Mouse (Mus musculus) left cerebral cortex, postnatal 36 days (tissue): ENCODE results near the gene Ankrd23. TPM values are rescaled to one million over a fixed set of nuclear protein-coding genes. Genes with fewer than 3 reads are reported as not detected.

Source experiments
- DNase-seq, 2 experiments: peaks; one replicate each; pipeline ENCODE4 v3.0.0; 2021 to 2022; ENCODE audit warnings: low spot score in 2 of 2, mixed read lengths in 1 of 2
- intact Hi-C: fragments of 180-260 bp; cut with DNase I; formaldehyde crosslinking; loops from one replicate; pipeline ENCODE4 v1.15.1; 2025
- total RNA-seq, 2 experiments: library from RNA; stranded (reverse); gene quantifications; 2 replicates each; pipeline ENCODE4 v1.2.3; 2021

The Ankrd23 gene
- total RNA-seq, 2 experiments from 2014 or later: 3.1 to 9.6 TPM

DNA sequence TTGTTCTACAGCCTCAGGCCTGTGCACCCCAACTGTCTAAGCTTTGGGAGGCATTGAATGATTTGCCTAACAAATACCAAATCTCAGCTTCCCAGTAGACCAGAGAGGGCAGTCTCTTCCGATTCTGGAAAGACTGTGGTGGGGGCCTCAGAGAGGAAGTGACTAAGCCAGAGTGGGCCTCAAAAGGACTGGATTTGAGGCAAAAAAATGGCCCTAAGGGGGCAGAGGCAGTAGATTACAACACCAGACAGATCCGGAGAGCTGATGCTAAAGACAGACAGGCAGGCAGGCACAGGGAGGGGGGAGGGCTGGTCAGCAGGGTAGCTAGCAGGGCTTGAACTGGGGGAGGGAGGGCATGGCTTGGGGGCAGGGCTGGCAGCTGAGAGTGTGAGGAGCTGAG lies 29.7 kb upstream of the Ankrd23 start:
- intact Hi-C loops: no loop called here

DNA sequence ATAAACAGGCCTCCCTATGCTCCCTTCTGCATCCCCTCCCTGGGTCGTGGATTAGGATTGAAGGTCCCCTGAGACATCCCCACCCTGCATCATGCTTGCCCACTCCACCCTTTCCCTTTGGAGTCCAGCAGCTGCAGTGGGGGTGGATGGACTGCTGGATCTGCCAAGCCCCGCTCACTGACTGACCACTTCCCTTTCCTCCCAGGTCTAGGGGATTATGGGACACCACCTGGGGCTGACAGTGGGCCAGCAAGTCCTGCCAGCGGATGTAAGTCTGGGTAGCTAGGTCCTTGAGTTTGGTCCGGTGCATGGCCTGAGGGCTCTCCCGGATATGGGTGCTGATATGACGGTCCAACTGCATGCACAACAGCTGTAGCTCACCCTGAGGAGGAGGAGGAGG lies 27.4 kb upstream of the Ankrd23 start:
- intact Hi-C loops: no loop called here
- no peak for DNase-seq

More for the DNA sequence above, 29.7 kb upstream of the Ankrd23 start:
- no peak for DNase-seq

DNA sequence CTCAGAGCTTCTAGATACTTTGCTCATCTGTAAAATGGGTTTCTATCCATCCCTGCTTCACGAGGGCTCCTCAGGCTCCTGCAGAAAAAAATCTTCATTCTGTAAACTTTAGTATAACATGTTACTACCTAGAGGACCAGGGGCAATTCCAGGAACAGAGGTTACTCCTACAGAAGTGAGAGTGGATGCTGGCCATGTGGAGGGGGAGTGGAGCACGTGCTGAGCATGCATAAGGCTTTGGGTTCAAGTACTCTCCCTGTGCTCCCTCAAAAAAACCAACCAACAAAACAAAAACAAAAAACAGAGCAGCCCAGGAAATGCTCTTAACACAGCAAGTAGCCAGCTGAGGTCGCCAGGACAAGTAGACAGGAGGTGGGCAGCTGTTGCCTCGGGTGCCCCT lies 26.9 kb upstream of the Ankrd23 start:
- no peak for DNase-seq
- intact Hi-C loops: no loop called here

DNA sequence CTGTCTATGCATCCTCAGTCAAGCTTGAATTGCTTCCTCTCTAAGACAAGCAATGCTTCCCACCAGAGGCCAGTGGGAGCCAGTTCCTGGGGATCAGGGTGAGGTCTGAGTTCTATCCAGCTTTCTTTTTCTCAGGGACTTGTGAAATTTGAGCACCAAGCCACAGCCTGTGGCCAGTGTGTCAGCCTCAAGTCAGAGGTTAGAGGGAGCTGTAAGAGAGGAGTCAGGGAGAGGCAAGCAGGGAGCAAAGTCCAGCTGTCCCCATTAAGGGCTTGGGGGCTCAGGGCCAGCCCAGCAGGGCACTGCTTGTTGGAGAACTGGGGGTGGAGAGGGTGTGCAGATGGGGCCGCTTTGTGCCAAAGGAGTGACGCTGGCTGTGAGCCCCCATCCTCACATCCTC lies 26.5 kb upstream of the Ankrd23 start:
- DNase-seq: no peak
- intact Hi-C loops: no loop called here

DNA sequence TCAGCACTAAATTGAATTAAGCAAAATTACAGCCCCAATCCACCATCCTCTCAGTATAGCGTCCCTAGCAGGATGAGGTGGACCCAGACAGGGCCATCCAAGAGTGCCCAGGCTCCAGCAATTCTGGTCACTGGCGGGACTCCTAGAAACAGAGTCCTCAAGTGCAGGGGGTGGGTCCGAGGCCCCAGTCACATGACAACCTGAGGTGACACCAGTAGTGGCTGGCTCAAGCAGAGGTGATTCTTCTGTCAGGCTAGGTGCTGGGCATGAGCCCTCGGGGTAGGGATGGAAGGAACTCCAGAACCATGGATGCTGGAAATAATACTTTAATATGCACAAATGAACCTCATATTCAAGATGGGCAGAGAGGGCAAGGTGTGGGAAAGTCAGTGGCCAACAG lies 25.7 kb upstream of the Ankrd23 start:
- intact Hi-C loops: no loop called here

DNA sequence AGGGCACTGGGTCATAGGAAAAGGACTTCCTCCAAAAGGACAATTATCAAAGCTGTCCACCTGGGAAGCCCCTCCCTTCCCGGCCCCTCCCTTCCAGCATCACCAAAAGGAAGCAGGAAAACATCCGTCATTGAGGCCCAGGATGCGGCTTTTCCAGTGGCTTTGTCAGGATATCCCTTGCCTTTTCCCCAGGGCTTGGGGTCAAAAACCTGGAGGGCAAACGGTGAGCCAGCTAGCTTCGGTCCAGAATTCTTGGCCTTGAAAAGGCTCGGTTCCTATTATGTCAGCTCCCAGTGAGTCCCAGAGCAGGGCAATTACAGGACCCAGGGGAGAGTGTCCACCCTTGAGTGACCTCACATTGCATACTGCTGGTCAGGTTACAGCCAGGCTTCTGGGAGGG lies 24.2 kb upstream of the Ankrd23 start:
- DNase-seq: no peak
- intact Hi-C loops: no loop called here

More for the DNA sequence above, 25.7 kb upstream of the Ankrd23 start:
- DNase-seq: no peak

DNA sequence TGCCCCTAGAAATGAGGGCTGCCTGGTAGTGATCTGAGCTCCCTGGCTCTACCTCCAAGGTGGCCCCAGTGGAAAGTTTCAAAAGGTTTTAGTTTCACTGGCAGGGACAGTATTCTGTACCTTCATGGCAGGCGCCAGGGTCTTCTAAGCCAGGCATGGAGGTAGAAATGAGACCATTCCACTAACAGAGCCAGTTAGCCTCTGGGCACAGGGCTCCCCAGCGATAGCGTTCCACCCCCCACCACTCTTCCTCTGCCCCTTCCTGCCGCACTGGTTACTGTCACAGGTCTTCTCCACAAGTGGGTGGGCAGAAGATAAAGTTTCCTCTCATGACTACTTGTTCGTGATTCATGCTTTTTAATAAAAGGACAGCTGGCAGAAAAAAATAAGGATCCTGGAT lies 23.2 kb upstream of the Ankrd23 start:
- DNase-seq: no peak
- intact Hi-C loops: loop anchor here (5.0 kb wide), 1 partner anchor 47 kb away; no protein-coding TSS in a partner anchor

DNA sequence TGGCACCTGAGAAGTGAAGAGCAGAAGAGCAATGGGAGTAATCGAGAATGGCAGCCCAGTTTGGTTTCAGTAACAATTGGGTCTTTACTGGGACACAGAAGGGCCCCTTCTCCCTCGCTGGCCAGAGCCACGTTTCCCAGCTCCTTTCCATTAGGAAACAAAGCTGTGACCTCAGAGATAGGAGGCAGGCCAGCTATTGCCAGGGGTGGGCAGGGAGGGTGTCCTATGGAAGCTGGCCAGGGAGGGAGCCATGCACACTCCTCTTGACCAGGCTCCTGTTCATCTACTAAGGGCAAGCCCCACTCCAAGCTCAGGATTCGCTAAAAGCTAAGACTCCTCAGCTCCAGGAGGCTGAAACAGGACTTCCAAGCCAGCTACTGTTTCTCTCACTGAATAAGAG lies 22.6 kb upstream of the Ankrd23 start:
- DNase-seq: no peak
- intact Hi-C loops: loop anchor here (5.0 kb wide), 1 partner anchor 48 kb away; no protein-coding TSS in a partner anchor

DNA sequence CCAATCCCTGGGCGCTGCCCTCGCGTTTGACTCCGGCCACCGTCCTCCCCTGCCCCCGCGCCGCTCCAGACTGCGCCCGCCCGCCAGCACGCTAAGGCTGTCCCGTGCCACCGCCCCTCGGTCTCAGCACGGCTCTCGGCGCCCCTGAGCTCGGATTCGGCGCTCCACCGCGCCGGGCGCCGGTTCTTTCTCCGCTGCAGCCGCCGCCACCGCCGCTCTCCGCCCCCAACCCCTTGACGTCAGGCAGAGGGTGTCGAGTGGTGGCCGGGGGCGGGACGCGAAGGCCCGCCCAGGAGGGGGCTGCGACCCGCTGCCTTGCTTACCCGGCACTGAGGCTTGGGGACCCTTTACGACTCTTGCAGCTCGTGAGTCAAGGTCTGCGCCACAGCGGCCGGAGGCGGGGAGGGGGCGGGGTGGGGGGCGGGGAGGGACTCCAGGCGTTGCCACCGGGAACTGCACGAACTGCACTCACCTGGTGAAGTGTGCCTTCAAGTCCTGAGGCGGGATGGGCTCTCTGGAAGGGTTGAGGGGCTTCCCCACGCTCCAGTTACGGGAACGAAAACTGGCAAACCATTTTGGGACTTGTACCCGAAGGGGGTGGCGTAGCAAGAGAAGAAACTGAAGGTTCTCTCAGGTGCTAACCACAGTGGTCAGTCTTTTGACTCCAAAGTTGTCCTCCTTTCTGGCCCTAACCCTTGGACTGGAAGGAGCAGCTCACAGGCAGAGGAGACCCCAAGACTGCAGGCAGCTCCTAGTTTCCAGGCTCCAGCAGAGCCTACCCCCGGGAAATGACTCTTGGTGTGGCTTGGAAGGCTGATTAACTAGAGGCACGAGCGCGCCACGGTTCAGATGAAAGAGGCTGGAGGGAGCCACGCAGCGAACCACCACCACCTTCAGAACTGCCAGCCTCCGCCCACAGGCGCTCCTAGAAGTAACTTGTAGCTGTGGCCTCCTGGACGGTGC lies 21.6 kb upstream of the Ankrd23 start, which contains the start of gene Sema4c:
Gene Sema4c, minus strand, starts transcription at position 319 of the 963 bp plus-strand sequence.
- peak; percentile 74 to 84 for DNase-seq
- intact Hi-C loops: loop anchor here (5.0 kb wide), 1 partner anchor 49 kb away; no protein-coding TSS in a partner anchor

DNA sequence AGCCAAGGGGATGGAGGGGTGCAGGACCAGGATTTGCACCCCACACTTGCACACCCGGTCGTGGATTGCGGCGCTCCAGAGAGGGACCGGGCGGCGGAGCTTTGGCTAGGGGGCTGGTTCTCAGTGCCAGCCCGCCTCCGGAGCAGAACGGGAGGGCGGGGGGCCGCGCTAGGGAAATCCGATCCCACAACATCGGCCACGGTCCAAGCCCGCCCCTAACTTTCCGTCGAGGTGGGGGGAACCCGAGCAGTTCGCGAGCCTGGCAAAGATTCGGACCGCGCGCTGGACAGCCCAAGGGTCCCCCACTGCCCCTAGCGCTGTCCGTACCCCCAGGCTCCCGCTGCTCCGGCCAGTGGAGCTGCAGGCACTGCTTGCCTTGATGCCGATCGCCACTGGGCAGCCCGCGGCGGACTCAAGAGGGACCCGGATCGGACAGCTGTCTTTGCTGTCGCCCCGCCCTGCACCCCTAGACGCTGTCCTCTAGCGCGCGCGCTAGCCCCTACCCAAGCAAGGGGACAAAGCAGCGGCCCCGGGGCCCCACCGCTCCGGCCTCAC lies 20.9 kb upstream of the Ankrd23 start:
- intact Hi-C loops: loop anchor here (2.0 to 5.0 kb wide), 2 partner anchors 50 to 77 kb away; no protein-coding TSS in a partner anchor
- DNase-seq: peak; percentile 79 to 81

DNA sequence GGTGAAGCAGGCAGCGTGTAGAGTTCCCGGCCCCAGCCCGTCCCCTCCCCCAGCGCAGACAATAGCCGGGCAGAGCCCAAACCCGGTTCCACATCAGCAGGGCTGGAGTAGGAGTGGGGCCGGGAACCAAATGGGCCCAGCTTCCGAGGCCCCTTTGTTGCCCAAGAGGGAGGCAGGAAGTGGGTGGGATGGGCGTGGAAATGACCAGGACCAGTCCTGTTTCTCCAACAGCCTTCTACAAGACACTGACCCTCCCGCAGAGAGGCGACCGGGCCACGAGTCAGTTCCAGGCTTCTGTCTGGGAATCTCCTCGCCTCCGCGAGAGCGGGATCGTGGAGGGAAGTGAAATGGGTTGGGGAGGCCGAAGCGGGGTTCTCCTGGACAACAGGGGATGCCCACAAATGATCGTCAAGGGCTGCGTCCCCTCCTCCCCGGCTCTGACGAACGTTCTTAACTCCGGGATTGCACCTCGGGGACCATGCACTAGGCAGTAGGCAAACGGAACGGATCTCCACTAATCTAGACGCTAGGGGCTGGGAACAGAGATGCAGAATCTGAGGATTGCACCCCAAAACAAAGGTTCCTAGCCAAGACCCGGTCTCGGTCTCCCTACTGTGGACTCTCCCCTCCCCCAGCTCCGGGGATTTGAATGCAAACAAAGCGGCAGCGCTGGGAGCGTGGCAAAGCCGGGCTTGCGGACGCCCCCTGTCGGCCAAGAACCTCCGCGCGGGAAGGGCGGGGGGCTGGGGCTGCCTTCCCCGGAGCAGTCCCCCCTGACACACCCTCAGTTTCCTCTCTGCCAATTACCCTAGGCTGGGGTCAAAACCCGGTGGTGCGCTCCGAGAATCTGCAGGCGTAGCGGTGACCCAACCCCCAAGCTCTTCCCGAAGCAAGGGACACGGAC lies 20.1 kb upstream of the Ankrd23 start:
- intact Hi-C loops: loop anchor here (2.0 to 5.0 kb wide), 2 partner anchors 50 to 78 kb away; no protein-coding TSS in a partner anchor

DNA sequence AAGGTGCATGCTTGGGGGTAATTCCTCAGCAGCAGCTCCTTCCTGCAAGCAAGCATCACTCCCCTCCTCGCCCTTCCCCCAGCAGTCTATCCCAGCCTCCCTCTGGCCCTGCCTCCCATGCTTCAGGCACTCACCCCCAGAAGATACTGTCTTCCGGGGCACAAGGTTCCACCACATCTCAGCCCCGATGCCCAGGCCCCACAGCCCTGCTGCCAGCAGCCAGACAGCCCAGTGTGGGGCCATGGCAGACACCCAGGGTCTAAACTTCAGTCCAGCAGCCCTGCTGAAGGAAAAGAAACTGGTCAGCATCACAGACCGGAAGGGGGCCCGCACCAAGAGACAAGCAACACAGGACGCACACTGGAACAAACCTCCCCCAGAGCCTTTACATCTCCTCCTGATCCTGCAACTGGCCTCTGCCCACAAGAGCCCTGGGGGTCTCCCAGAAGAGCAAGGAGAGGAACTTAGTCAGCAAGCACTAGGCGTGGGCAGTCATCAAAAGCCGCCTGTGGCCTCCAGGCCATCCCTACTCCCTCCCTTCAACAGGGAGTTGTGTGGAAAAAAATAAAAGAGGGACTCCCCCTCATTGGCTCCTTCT lies 19.2 kb upstream of the Ankrd23 start:
- DNase-seq: no peak
- intact Hi-C loops: loop anchor here (2.0 to 5.0 kb wide), 2 partner anchors 51 to 79 kb away; no protein-coding TSS in a partner anchor

More for the DNA sequence above, 20.1 kb upstream of the Ankrd23 start:
- peak; percentile 89 to 91 for DNase-seq

DNA sequence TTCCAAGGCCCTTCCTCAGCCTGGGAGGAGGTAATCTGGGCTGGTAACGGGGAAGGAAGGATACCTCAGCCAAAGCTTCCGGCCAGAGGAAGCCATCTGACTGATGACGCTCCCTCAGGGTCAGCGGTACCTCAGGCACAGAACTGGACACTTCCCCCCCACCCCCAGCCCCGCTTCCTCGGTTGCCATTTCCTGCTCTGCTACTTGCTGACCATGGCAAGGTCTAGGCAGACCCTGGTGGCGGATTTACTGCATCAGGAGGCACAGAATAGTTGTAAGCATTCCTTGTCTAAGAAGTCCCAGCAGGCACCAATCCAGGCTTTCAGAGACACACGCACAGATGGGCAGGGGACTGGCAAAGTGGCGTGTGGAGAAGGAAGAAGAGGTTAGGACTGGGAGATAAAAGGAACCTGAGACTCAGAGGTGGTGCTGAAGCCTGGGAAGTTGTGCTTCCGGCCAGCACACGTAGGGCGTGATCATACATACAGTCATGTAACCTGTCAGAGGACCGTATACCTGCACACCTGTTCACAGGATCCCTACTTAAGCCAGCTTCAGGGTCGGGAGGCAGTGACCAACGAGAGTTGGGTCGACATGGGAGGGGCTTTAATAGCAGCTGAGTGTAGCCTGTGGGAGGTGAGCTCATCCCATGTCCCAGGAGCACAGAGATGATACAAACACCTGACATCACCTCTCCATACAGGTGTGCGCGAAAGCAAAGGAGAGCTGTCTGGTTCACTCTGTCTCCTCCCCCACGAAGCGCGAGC lies 18.1 kb upstream of the Ankrd23 start:
- no peak for DNase-seq
- intact Hi-C loops: loop anchor here (5.0 kb wide), 1 partner anchor 52 kb away; no protein-coding TSS in a partner anchor

DNA sequence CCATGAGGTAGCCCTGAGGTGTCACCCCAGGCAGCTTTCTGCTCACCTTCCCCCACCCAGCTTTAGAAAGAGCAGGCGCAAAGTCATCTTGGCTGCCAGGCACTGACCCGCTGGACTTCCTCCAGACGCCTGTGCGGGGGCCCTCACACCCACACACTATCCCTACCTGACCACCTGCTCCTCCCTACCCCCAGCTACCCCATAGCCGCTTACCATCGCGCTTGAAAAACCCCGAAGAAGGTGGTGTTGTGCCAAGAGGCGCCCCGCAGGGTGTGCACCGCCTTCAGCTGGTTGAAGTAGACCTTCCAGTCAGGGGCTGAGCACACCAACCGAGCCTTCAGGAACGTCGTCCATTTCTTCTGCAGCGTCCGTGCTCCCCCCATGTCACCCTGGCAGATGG lies 15.8 kb upstream of the Ankrd23 start:
- DNase-seq: no peak
- intact Hi-C loops: no loop called here

DNA sequence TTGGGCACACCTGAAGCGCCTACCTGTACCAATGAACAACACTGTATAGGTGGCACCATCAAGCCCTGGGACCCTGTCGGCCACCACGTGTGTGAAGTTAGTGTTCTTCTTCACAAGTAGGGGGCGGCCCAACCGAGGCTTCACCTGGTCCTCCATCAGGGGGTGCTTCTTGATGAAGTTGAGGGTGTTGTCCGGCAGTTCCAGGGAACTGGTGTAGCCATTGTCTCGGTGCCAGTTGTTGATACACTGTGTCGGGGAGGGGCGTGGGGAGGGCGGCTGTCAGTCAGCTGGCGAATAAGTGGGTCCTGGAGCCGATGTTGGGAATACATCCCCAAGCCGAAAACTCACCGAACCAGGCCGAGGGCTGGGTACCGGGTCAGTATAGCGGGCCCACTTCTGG lies 15.2 kb upstream of the Ankrd23 start:
- intact Hi-C loops: no loop called here
- no peak for DNase-seq

DNA sequence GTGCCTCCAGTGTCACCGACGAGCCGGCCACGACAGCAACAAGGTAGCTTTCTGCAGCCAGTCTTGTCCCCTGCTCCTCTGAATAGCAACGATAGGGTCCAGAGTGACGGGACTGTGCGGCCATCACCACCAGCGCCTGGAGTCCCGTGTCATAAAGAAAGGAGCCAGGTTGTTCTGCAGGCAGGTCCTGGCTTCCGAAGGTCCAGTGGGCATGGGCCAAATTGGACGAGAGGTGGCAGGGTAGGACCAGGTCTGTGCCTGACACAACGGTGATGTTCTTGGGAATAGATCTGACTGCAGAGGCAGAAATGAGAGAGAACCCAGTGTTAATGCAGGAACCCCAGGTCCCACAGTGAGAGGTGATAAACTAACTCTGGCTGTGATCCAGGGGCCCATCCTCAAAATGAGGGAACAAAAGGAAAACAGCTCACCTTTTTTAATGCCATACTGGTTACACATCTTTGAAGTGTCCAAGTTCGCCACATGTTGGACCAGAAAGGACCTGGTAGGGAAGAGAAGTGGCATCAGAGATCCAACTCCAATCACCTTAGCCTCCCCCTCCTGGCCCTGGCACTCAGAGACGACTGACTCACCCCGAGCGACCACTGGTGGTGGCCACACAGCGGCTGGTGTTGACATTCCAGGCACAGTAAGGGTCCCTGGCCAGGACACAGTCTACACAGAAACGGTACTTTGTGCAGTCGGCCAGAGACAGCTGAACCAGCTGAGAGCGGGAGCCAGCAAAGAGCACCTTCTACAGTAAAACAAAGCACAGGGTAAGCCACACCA lies 13.6 kb upstream of the Ankrd23 start:
- intact Hi-C loops: no loop called here
- no peak for DNase-seq

DNA sequence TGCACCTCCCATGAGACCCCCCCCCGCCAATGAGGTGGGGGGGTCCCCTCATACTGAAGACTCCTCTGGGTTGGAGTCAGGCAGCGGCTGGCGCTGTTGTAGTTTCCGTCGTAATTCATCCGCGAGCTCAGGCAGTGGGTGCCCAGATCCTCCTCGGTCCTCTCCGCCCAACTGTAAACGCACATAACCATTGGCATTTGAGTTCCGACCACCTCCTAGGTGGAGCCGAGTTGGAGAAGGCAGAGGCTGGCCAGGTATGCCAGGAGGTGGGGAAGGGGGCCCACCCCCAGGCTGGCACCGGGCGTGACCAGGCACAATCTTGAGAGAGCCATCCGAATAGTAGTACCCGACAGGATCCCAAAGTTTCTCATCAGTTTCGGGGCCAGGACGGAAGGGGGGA lies 12.8 kb upstream of the Ankrd23 start:
- no peak for DNase-seq
- intact Hi-C loops: no loop called here

DNA sequence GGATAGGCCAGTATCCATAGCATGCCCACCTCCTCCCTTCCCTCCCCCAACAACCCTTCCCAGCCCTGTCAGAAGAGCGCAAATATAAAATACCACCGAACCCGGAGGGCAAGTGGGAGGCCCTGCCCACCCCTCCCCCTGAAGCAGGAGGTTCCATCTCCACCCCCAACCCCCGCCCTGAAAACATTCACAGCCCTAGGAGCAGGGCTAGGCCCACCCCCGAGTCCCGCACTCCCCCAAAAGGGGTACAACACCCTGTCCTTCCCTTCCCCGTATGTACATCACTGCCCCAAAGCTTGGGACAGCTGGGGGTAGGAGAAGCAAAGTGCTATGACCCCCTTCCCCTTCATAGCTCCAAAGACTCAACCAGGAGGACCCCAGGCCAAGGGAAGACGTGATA lies 12.1 kb upstream of the Ankrd23 start:
- intact Hi-C loops: no loop called here

More for the DNA sequence above, 12.1 kb upstream of the Ankrd23 start:
- no peak for DNase-seq
